ENCODE assay signal across 8 mouse cellular contexts in the genomic region with DNA sequence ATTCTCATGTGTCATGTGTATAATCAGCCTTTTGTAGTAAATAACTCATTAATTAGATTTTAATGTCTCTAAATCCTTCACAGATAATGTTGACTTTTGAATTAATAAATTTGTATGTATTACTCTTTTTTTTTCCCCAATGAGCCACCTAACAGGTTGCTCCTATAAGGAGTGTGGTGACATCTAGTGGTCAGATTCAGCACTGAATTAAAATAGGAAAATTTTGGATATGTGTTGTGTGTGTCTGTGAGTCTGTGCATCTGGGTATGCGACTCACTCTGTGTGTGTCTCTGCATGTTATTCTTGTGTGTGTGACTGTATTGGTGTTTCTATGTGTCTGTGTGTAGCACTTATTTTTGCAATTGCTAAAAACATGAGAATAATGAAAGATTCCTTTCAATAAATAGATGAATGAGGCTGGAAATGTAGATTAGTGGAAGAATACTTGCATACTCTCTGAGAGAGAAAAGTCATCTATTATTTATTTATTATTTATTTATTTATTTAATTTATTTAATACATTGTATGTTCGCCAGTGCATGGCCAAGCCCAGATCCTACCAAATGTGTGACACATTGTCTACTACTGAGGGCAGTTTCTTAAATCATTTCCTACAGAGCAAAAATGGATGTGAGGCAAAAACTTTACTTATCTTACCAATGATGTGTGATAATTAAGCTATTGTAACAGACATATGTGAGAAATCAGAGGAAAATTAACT.
A peak's percentile ranks its signal among the peaks of the same experiment; 100 is the strongest.
DNase-seq lines count a peak whose midpoint lies in the region; ATAC-seq and TF ChIP-seq lines count a peak whose summit lies in the region.

No protein-coding gene starts in this region.

- no peaks in the 10 kb centered on the region for H3K36me3 ChIP-seq in kidney, adult 2 months (ENCODE audit: control insufficient read depth, insufficient read depth, low read length)
- no peaks in the 10 kb centered on the region for H3K36me3 ChIP-seq in CH12.LX (replicated peaks in 1 of 2; ENCODE audit: control insufficient read depth in 1 of 2, insufficient read depth in 1 of 2, low read length in 1 of 2)

- H3K4me2 ChIP-seq in CH12.LX (ENCODE audit: insufficient read depth, low read depth, poor library complexity, severe bottlenecking): no peak overlapping the region

- H3K27ac ChIP-seq in kidney, adult 2 months (ENCODE audit: insufficient read depth, low read depth, low read length): no peak overlapping the region
- H3K27ac ChIP-seq in CH12.LX (ENCODE audit: insufficient read depth, low read depth): no peak overlapping the region

- H3K4me3 ChIP-seq in kidney, adult 2 months (ENCODE audit: insufficient read depth, low read depth, low read length): no peak overlapping the region
- H3K4me3 ChIP-seq in CH12.LX (replicated peaks in 1 of 3; ENCODE audit: low read depth in 2 of 3, low read length in 2 of 3, poor library complexity in 1 of 3): no peak overlapping the region

- no peaks in the 10 kb centered on the region for H3K27me3 ChIP-seq in kidney, adult 2 months (replicated peaks; ENCODE audit: control insufficient read depth, insufficient read depth, low read length)
- no peaks in the 10 kb centered on the region for H3K27me3 ChIP-seq in CH12.LX (replicated peaks)

- H3K4me1 ChIP-seq in kidney, adult 2 months (ENCODE audit: control insufficient read depth, insufficient read depth, low read length): no peaks in the 10 kb centered on the region
- peaks cover 0 to 7% of the 10 kb centered on the region in 2 experiments; a peak in 1 of 4 replicates for H3K4me1 ChIP-seq in CH12.LX (ENCODE audit: control insufficient read depth in 1 of 2, insufficient read depth in 2 of 2)

- DNase-seq in kidney, adult 2 months: peak; percentile 19
- DNase-seq in kidney, adult 11 months: no peak
- peak; percentile 62 for DNase-seq in CH12.LX (ENCODE audit: extremely low read depth)
- peak; percentile 7 for DNase-seq in c-Kit-positive CD71-negative TER-119-negative erythroid progenitor cells, embryonic 14.5 days (ENCODE audit: low read depth)
- peak; percentile 4 for DNase-seq in induced T-regulatory cell, adult 2 months (ENCODE audit: low read depth)
- DNase-seq in telencephalon, adult 2 months (ENCODE audit: low read depth, low spot score): peak; percentile 32
- DNase-seq in testis, postnatal 14 days (ENCODE audit: low spot score): no peak

- TF ChIP-seq RAD21 in CH12.LX (IDR thresholded peaks at IDR 0.05; ENCODE audit: low read depth, low read length): peak; percentile 76

- TF ChIP-seq POLR2A in kidney, adult 2 months (IDR thresholded peaks at IDR 0.05; ENCODE audit: low read depth, low read length): no peak
- TF ChIP-seq POLR2A in CH12.LX (IDR thresholded peaks at IDR 0.05; ENCODE audit: low read depth, low read length): no peak

- WGBS in kidney, adult 2 months: 63% methylated on average over 2 of the region's 2 CpGs

- H3K9ac ChIP-seq in CH12.LX (ENCODE audit: insufficient read depth, low read depth): no peak overlapping the region

- dilution Hi-C loops in CH12.LX (cut with MboI; ENCODE audit: extremely low pct_ligation_motif_present, extremely low pct_unique_long_range_greater_than_20kb, low sequenced_read_pairs): no loop called here

- ATAC-seq in erythroid progenitor cell, adult 5-6 weeks (replicated peaks; ENCODE audit: low FRiP score, poor library complexity, severe bottlenecking): no peak

- no peaks in the 10 kb centered on the region for H3K79me2 ChIP-seq in CH12.LX (replicated peaks; ENCODE audit: control insufficient read depth, extremely low read depth, insufficient read depth, poor library complexity, severe bottlenecking)

- TF ChIP-seq CTCF in kidney, adult 2 months (conservative IDR thresholded peaks at IDR 0.05; ENCODE audit: insufficient read depth, insufficient read length, low read depth, low read length): no peak
- TF ChIP-seq CTCF in CH12.LX (conservative IDR thresholded peaks at IDR 0.05 in 1 of 2, IDR thresholded peaks at IDR 0.05 in 1 of 2; ENCODE audit: low read depth in 2 of 2, low read length in 2 of 2): peak; percentile 54 to 65; a peak in 3 of 4 replicates

- no peak for TF ChIP-seq EP300 in CH12.LX (IDR thresholded peaks at IDR 0.05; ENCODE audit: low read length)

- H3K9me3 ChIP-seq in CH12.LX (replicated peaks; ENCODE audit: low read length): no peaks in the 10 kb centered on the region

- in situ Hi-C loops in CH12.LX (cut with MboI; ENCODE audit: low pct_ligation_motif_present, low pct_unique_long_range_greater_than_20kb, low sequenced_read_pairs): loop anchor here (25.0 kb wide), 1 partner anchor 295 kb away; no protein-coding TSS in a partner anchor

TF ChIP-seq in CH12.LX, 34 proteins besides CTCF, POLR2A, EP300 and RAD21:
- TF ChIP-seq JUND (conservative IDR thresholded peaks at IDR 0.05; ENCODE audit: low read depth, low read length) (no peak), SMC3 (IDR thresholded peaks at IDR 0.05; ENCODE audit: low read depth, low read length) (peak; percentile 45; the same call in 1 of the 2 replicates), ZNF384 (IDR thresholded peaks at IDR 0.05; ENCODE audit: low read depth, low read length) (peak; percentile 79)

Comparison
In these comparisons a context has a peak if more than half of its experiments do, and no peak if none do; other contexts are left out.
1. DNase-seq: peak in kidney, adult 2 months (single experiment), CH12.LX (single experiment), c-Kit-positive CD71-negative TER-119-negative erythroid progenitor cells, embryonic 14.5 days (single experiment), induced T-regulatory cell, adult 2 months (single experiment) and telencephalon, adult 2 months (single experiment); none in kidney, adult 11 months (single experiment) and testis, postnatal 14 days (single experiment).